Mouse (Mus musculus): Measurements from ENCODE around the gene Tmem215. TPM values are rescaled to one million over a fixed set of nuclear protein-coding genes. Genes with fewer than 3 reads are reported as not detected.

The Tmem215 gene
- polyA plus RNA-seq, 1 experiment from 2014 or later: 0.24 TPM

DNA sequence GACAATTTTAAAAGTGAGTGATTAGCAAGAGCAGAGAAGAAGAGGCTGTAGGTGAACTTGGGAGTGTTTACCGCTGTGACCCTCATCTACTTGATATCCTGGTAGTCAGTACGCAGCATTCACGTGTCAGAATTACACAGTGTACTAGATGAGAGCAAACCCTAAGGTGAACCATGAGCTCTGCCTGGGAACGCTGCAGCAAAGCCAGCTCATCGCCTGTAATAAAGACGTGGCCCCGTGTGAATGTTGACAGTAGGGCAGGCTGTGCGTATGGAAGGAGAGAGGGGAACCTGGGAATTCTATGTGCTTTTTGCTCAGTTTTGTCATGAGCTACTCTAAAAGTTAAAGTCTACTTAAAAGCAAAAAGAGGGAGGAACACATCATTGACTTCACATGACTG is 19.8 kb downstream of the Tmem215 start:
- ATAC-seq (ENCODE audit: low FRiP score, low TSS enrichment): no peak
- H3K27me3 ChIP-seq (ENCODE audit: control insufficient read depth, insufficient read depth, low read length): no peaks in the 10 kb centered on the region
- H3K27ac ChIP-seq (replicated peaks; ENCODE audit: low read depth, low read length): no peak overlapping the region
- H3K36me3 ChIP-seq (ENCODE audit: control insufficient read depth, insufficient read depth, low read length): no peaks in the 10 kb centered on the region
- WGBS: 91% methylated on average over 8 of the region's 8 CpGs
- no peaks in the 10 kb centered on the region for H3K4me1 ChIP-seq (ENCODE audit: control insufficient read depth, insufficient read depth, low read length)
- no peak overlapping the region for H3K4me3 ChIP-seq (replicated peaks; ENCODE audit: low read depth, low read length)
- no peak overlapping the region for H3K4me2 ChIP-seq (ENCODE audit: low read length)
- no peak for DNase-seq
- H3K9ac ChIP-seq (replicated peaks; ENCODE audit: low read length): no peak overlapping the region
- no peaks in the 10 kb centered on the region for H3K9me3 ChIP-seq (ENCODE audit: control insufficient read depth, low read length)

DNA sequence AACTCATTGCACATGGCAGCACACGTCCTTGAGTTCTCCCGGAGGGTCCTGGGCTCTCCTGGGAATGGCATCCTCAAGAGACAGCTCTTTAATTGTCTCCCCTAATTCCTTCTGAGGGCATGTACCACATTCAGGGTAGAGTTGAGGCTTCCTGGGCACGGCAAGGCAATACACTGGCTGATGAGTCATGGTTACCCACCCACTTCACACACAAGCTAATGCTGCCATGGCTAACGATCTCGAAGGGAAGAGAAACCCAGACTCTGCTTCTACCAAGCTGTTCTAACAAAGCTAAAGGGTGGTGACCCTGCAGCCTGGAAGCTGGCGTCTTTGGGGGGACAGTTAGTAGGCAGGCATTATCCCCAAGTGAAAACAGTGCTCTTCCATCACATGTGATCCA is 24.4 kb downstream of the Tmem215 start:
- Histone ChIP-seq H3K4me3 (replicated peaks; ENCODE audit: low read depth, low read length) (no peak overlapping the region), H3K9me3 (ENCODE audit: control insufficient read depth, low read length) (no peaks in the 10 kb centered on the region), H3K4me2 (ENCODE audit: low read length) (no peak overlapping the region), H3K36me3 (ENCODE audit: control insufficient read depth, insufficient read depth, low read length) (no peaks in the 10 kb centered on the region), H3K4me1 (ENCODE audit: control insufficient read depth, insufficient read depth, low read length) (no peaks in the 10 kb centered on the region), H3K27ac (replicated peaks; ENCODE audit: low read depth, low read length) (no peak overlapping the region), H3K27me3 (ENCODE audit: control insufficient read depth, insufficient read depth, low read length) (no peaks in the 10 kb centered on the region), H3K9ac (replicated peaks; ENCODE audit: low read length) (no peak overlapping the region)
- no peak for DNase-seq
- WGBS: 84% methylated on average over 6 of the region's 6 CpGs
- no peak for ATAC-seq (ENCODE audit: low FRiP score, low TSS enrichment)

DNA sequence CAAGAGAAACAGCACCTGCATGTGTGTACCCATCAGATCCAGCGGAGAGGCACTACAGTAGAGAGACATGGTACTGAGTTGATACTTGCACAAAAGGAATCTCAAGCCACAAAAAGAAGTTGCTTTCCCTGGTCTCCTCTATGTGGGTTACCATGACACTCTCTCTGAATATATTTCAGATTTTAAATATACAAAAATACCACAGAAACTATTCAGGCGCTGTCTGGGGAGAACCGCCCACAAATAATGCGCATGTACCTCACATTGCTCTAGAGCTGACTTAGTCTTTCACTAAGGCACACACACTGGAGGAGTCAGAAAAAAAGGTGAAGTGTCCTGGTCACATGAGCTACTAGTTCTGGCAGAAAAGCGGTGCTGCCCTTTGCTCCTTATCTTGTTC is 24.8 kb downstream of the Tmem215 start:
- Histone ChIP-seq H3K36me3 (ENCODE audit: control insufficient read depth, insufficient read depth, low read length) (no peaks in the 10 kb centered on the region), H3K9ac (replicated peaks; ENCODE audit: low read length) (no peak overlapping the region), H3K4me1 (ENCODE audit: control insufficient read depth, insufficient read depth, low read length) (no peaks in the 10 kb centered on the region), H3K27me3 (ENCODE audit: control insufficient read depth, insufficient read depth, low read length) (no peaks in the 10 kb centered on the region), H3K27ac (replicated peaks; ENCODE audit: low read depth, low read length) (no peak overlapping the region), H3K4me3 (replicated peaks; ENCODE audit: low read depth, low read length) (no peak overlapping the region), H3K4me2 (ENCODE audit: low read length) (no peak overlapping the region), H3K9me3 (ENCODE audit: control insufficient read depth, low read length) (no peaks in the 10 kb centered on the region)
- 96% methylated on average over 5 of the region's 5 CpGs for WGBS
- ATAC-seq (ENCODE audit: low FRiP score, low TSS enrichment): no peak
- DNase-seq: no peak

DNA sequence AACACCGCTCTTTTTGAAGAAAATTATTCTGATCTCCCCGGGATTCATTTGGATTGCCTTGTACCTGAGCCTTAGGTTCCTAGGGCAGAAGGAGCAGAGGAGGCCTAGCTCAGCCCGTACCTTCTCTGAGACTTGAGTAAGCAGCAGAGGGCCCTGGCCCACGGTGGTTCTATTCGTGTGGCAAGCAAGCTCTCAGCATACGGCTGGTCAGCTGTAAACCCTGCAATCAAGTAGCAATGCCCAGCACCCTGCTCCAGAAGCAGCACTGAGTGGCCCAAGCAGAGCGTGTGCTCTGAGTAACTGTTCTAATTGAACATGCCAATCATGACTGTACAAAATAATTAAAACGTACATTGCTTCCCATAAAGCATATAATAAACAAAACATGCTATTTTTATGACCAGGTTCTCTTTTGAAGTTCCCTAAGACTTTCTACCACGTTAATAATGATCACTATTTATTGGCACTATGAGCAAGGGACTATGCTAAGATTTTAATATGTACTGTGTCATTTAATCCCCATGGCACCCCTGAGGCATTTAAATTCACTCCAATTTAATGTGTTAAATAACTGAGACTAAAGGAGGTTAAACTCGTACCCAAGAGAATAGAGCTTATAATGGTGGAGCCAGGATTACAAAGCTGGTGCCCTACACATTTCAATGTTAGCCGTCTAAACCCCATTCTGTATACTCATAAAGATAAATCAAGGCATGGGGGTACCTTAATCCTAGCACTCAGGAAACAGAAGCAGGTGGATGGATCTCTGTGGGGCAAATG is 28.0 kb downstream of the Tmem215 start:
- H3K9me3 ChIP-seq (ENCODE audit: control insufficient read depth, low read length): no peaks in the 10 kb centered on the region
- H3K4me1 ChIP-seq (ENCODE audit: control insufficient read depth, insufficient read depth, low read length): no peaks in the 10 kb centered on the region
- 76% methylated on average over 11 of the region's 11 CpGs for WGBS
- no peaks in the 10 kb centered on the region for H3K36me3 ChIP-seq (ENCODE audit: control insufficient read depth, insufficient read depth, low read length)
- no peak for ATAC-seq (ENCODE audit: low FRiP score, low TSS enrichment)
- H3K9ac ChIP-seq (replicated peaks; ENCODE audit: low read length): no peak overlapping the region
- DNase-seq: peak; percentile 33
- H3K27me3 ChIP-seq (ENCODE audit: control insufficient read depth, insufficient read depth, low read length): no peaks in the 10 kb centered on the region
- H3K4me3 ChIP-seq (replicated peaks; ENCODE audit: low read depth, low read length): no peak overlapping the region
- H3K4me2 ChIP-seq (ENCODE audit: low read length): no peak overlapping the region
- no peak overlapping the region for H3K27ac ChIP-seq (replicated peaks; ENCODE audit: low read depth, low read length)

DNA sequence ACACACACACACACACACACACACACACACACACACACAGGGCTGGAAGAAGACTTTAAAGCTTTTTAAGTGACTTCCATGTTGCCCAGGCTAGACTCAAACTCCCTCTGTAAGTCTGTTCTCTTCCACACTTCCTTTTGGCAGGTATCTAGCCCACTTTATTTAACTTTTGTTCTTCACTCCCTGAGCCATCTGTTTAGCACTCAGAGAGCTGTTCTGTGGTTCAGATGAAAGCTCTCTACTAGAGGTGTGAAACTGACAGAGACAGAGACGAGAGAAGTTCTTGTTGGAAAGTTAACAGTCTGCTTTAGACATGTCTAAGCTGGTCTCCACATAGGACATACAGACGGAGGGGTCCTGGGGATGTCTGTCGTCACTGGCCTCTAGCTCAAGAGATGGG is 30.5 kb downstream of the Tmem215 start:
- H3K4me1 ChIP-seq (ENCODE audit: control insufficient read depth, insufficient read depth, low read length): no peaks in the 10 kb centered on the region
- ATAC-seq (ENCODE audit: low FRiP score, low TSS enrichment): no peak
- H3K4me3 ChIP-seq (replicated peaks; ENCODE audit: low read depth, low read length): no peak overlapping the region
- WGBS: 83% methylated on average over 3 of the region's 3 CpGs
- no peaks in the 10 kb centered on the region for H3K9me3 ChIP-seq (ENCODE audit: control insufficient read depth, low read length)
- H3K36me3 ChIP-seq (ENCODE audit: control insufficient read depth, insufficient read depth, low read length): no peaks in the 10 kb centered on the region
- no peak overlapping the region for H3K4me2 ChIP-seq (ENCODE audit: low read length)
- H3K9ac ChIP-seq (replicated peaks; ENCODE audit: low read length): no peak overlapping the region
- no peak overlapping the region for H3K27ac ChIP-seq (replicated peaks; ENCODE audit: low read depth, low read length)
- no peaks in the 10 kb centered on the region for H3K27me3 ChIP-seq (ENCODE audit: control insufficient read depth, insufficient read depth, low read length)
- DNase-seq: no peak

DNA sequence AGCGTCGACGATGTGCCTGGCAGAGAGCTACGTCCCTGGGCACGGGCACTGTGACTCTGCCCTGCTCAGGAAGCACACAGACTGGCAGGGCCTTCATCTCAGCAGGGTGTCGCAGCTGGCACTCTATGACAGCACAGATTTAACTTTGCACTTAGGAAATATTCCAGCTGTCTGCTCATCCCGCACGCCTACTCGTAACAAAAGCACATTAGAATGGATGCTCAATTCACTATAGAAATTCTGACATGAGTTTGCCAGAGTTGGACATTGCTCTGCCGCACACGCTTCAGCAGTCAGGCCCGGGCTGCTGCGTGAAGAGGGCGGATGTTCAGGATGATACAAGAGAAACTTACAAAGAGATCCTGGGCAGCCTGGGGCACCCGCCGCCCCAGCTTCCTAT is 37.6 kb downstream of the Tmem215 start:
- H3K9me3 ChIP-seq (ENCODE audit: control insufficient read depth, low read length): no peaks in the 10 kb centered on the region
- no peak overlapping the region for H3K9ac ChIP-seq (replicated peaks; ENCODE audit: low read length)
- DNase-seq: peak; percentile 37
- no peak overlapping the region for H3K27ac ChIP-seq (replicated peaks; ENCODE audit: low read depth, low read length)
- WGBS: 49% methylated on average over 16 of the region's 16 CpGs
- ATAC-seq (ENCODE audit: low FRiP score, low TSS enrichment): no peak; the same call in 1 of the 2 replicates
- no peaks in the 10 kb centered on the region for H3K27me3 ChIP-seq (ENCODE audit: control insufficient read depth, insufficient read depth, low read length)
- no peaks in the 10 kb centered on the region for H3K36me3 ChIP-seq (ENCODE audit: control insufficient read depth, insufficient read depth, low read length)
- H3K4me2 ChIP-seq (ENCODE audit: low read length): peak overlapping the region; percentile 9; the same call in 1 of the 2 replicates
- H3K4me1 ChIP-seq (ENCODE audit: control insufficient read depth, insufficient read depth, low read length): no peaks in the 10 kb centered on the region
- no peak overlapping the region for H3K4me3 ChIP-seq (replicated peaks; ENCODE audit: low read depth, low read length)

DNA sequence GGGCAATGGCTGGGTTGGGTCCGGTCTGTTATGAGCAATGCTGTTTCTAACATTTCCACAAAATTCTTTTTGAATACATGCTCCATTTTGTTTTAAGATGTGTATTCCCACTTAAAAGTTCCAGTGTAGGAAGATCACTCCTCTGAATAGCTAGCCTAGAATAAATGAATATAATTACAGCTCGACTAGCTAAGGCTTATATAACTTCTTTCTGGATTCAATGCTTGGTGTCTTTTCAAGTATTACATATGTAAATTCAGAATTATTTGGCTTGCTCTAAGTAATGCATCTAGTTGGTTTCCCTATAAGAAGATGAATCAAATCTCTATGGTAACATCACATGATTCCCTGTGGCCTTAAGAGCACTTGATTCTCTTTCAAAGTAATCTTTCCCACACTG is 41.3 kb downstream of the Tmem215 start:
- Histone ChIP-seq H3K9ac (replicated peaks; ENCODE audit: low read length) (no peak overlapping the region), H3K9me3 (ENCODE audit: control insufficient read depth, low read length) (no peaks in the 10 kb centered on the region), H3K27me3 (ENCODE audit: control insufficient read depth, insufficient read depth, low read length) (no peaks in the 10 kb centered on the region), H3K36me3 (ENCODE audit: control insufficient read depth, insufficient read depth, low read length) (no peaks in the 10 kb centered on the region), H3K4me1 (ENCODE audit: control insufficient read depth, insufficient read depth, low read length) (no peaks in the 10 kb centered on the region), H3K4me3 (replicated peaks; ENCODE audit: low read depth, low read length) (no peak overlapping the region), H3K4me2 (ENCODE audit: low read length) (no peak overlapping the region), H3K27ac (replicated peaks; ENCODE audit: low read depth, low read length) (no peak overlapping the region)
- ATAC-seq (ENCODE audit: low FRiP score, low TSS enrichment): no peak
- DNase-seq: no peak
- WGBS: 86% methylated on average over 2 of the region's 2 CpGs

DNA sequence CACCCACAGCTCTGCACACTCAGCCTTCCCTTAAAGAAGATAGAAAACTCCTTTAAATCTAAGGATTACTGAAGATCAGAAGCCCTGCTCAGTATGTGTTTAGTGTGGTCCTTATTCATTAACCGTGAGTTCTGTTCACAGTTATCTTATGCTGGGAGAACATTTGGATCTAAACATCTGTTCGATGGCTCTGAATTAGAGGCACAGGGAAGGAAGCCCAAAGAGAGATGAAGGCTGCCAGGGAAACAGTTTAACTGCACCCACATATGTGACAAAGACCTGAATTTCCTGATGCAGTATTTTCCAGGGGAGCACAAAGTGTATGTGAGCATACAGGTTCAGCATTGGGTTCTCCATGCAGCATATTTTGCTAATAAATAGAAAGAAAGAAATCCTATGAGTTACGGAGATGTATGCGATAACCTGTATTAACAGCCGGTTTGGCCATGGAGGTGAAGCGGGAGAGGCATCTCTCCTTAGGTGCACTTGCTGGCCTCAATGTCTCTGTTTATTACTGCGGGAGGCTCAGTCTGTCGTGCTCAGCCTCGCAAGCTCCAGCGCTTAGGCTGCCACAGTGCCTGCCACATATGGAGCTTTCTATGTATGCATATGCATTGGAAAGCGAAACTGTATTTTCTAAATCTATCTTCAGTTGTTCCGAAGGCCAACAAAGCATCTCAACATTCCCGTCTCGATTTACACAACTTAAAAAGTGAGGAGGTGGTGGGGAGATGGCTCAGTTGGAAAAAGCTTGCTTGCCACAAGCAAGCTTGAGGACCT is 46.8 kb downstream of the Tmem215 start:
- no peaks in the 10 kb centered on the region for H3K9me3 ChIP-seq (ENCODE audit: control insufficient read depth, low read length)
- no peak overlapping the region for H3K9ac ChIP-seq (replicated peaks; ENCODE audit: low read length)
- no peaks in the 10 kb centered on the region for H3K36me3 ChIP-seq (ENCODE audit: control insufficient read depth, insufficient read depth, low read length)
- no peak for DNase-seq
- no peak overlapping the region for H3K4me3 ChIP-seq (replicated peaks; ENCODE audit: low read depth, low read length)
- no peaks in the 10 kb centered on the region for H3K4me1 ChIP-seq (ENCODE audit: control insufficient read depth, insufficient read depth, low read length)
- no peak for ATAC-seq (ENCODE audit: low FRiP score, low TSS enrichment)
- no peaks in the 10 kb centered on the region for H3K27me3 ChIP-seq (ENCODE audit: control insufficient read depth, insufficient read depth, low read length)
- H3K4me2 ChIP-seq (ENCODE audit: low read length): no peak overlapping the region
- no peak overlapping the region for H3K27ac ChIP-seq (replicated peaks; ENCODE audit: low read depth, low read length)
- WGBS: 91% methylated on average over 14 of the region's 14 CpGs

All from midbrain, embryonic 14.5 days (tissue).